Mouse (Mus musculus) CD4-positive, CD25-positive, alpha-beta regulatory T cell (primary cell): ENCODE data around the gene Cr1l. TPM values are rescaled to one million over a fixed set of nuclear protein-coding genes. Genes with fewer than 3 reads are reported as not detected.

Experiments
- polyA plus RNA-seq: library from polyadenylated mRNA; unstranded; fragments of 100-300 nt; shearing (Covaris generic); gene quantifications from one replicate; pipeline ENCODE4 v1.2.1, GENCODE M21; 2017

Gene Cr1l
- 186 TPM for polyA plus RNA-seq

DNA sequence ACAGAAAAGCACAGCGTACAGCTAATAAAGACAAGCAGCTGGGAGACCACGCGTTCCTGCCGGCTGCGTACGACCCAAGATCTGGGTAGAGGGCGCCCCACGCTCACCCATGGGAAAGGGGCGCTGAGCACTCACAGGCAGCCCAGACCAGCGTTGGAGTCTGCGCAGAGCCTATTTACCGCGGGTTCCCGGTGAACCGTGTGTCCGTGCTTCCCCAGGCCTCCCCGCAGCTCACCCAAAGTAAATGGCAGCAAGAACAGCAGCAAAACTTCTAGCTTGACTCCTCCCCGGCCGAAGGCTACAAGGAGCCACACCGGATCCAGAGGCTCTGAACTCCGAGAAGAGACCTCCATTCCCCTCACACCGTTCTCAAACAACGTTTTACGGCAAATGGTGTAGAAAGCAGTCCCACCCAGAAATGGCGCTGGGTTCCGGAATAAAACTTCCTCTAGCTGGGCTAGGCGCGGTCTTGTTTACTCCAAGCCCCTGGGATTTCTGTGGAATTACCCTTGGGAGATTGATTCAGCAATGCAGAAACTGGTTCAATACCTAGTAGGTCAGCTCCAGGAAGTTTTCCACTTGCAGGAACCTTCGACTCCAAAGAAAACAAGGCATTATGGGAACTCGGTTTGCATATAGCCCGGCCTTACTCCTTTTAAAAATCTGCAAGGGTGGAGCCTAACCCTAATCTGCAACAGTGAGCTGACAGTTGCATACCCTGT lies at the start of gene Cr1l:
Gene Cr1l (minus strand): TSS at position 634 of the 722 bp plus-strand sequence.

DNA sequence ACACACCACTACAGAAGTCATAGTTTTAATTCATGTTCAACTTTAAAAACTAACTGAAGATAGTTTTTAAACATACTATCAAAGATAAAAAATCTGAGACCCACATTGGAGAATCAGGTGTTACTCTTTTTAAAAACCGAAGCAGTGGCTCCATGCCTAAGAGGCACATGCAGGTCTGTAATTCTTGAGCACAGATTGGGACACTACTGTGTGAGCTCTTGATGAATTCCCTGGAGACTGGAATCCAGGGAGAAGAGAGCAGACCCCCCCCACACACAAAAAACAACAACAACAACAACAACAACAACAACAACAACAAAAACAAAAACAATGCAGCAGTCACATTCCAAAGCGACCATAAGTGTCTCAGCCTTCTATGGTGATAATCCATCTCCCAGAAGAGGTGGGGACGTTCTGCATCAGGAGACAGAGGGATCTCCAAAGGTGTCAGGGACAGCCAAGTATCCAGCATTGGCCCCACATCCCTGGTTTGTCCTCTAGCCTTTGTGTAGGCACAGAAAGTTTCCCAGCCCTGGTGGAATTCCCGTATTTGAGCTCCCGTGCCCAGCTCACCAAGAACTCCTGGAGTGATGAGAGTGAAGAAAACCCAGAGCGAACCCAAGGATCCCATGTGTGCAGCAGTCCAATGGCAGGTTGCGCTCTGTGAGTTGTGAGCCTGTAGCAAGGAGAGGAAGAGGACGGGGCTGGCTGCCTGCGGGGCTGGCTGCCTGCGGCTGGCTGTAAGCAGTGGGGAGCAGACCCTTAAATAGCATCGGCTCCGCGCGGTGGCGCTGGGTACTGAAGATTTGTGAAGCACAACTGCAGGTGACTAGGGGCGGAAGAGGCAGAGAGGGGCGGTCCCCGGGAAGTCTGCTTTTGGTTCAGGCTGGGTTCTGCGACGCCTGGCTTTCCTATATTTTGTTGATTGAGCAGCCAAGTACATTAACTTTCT lies 44.9 kb upstream of the Cr1l start, which contains the start of gene Cr2:
Gene Cr2 (minus strand): TSS at position 737 of the 952 bp plus-strand sequence.

DNA sequence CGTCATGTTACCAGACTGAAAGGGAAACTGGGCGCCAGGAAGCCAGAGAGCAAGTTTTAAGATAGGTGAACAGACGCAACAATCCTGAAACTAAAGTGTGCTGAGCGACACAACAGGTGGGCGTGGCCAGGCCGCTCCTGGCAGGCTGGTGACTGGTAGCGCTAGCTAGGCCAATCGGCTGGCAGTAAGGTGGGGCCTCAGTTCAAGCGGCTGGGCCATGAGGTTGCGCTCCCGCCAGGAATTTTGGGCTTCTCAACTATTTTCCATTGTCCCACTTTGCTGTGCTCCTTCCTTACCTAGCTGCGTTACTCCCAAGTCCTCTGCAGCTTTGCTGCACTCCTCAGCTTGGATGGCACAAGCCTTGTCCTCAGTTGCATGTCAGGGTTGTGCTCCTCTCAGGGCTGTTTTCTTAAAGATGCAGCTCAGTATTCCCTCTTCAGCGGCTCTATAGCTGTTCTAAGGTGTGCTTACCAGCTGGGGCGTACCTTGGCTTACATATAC lies 39.1 kb downstream of the Cr1l start, which contains the start of gene Cd46:
Gene Cd46 (minus strand): TSS at position 30 of the 501 bp plus-strand sequence.

Other genes starting within 250 kb of the Cr1l start
- gene Cd34, start 192.8 kb downstream of the Cr1l start, polyA plus RNA-seq: 0.32 TPM
- 4.4 TPM for gene Cd46, start 39.3 kb downstream of the Cr1l start, polyA plus RNA-seq
- gene Cr2, start 45.1 kb upstream of the Cr1l start, polyA plus RNA-seq: 2.1 TPM